Mouse (Mus musculus) B cell, adult (primary cell): ENCODE data around the gene Gm35315. TPM values are rescaled to one million over a fixed set of nuclear protein-coding genes. Genes with fewer than 3 reads are reported as not detected.

Experiments used
- total RNA-seq: library from RNA; stranded (reverse); gene quantifications from 4 replicates; pipeline ENCODE4 v1.2.4, GENCODE M21; 2023; ENCODE audit not compliant: inconsistent age

Gene Gm35315
- 0.38 to 1.3 TPM (median 0.81 TPM) in 4 replicates for total RNA-seq

GRCm38 (mm10) chr5:110094030-110094846 lies at the start of gene Gm35315:
Gene Gm35315, minus strand, starts transcription at chr5:110094420.

GRCm38 (mm10) chr5:110135293-110136086 lies 41.3 kb upstream of the Gm35315 start, which contains the start of gene Chfr:
Gene Chfr, plus strand, starts transcription at chr5:110135842.

GRCm38 (mm10) chr5:110109991-110110441 lies 15.8 kb upstream of the Gm35315 start, which contains the start of gene Zfp605:
Gene Zfp605, plus strand, starts transcription at chr5:110110092.

GRCm38 (mm10) chr5:110107581-110108304 lies 13.5 kb upstream of the Gm35315 start, which contains the start of gene Gtpbp6:
Gene Gtpbp6, minus strand, starts transcription at chr5:110108197.

GRCm38 (mm10) chr5:110099656-110100580 lies 5.7 kb upstream of the Gm35315 start, which contains the start of gene Plcxd1:
Gene Plcxd1, plus strand, starts transcription at chr5:110099969.

GRCm38 (mm10) chr5:110072413-110072812 lies 21.8 kb downstream of the Gm35315 start, which contains the start of gene Gm17655:
Gene Gm17655, minus strand, starts transcription at chr5:110072513.

Other genes with a start within 250 kb of the Gm35315 start
- gene Gm15446, start 171.0 kb downstream of the Gm35315 start, total RNA-seq, result 26.0 to 33.7 TPM (median 28.0 TPM) in 4 replicates
- 37.4 to 55.3 TPM (median 42.9 TPM) in 4 replicates for gene Zfp932, start 97.9 kb downstream of the Gm35315 start, total RNA-seq
- 4.7 to 18.3 TPM (median 11.5 TPM) in 4 replicates for gene Gm17655, start 21.9 kb downstream of the Gm35315 start, total RNA-seq
- gene Plcxd1, start 5.5 kb upstream of the Gm35315 start, total RNA-seq, result 2.0 to 4.2 TPM (median 3.2 TPM) in 4 replicates
- 122 to 151 TPM (median 127 TPM) in 4 replicates for gene Gtpbp6, start 13.8 kb upstream of the Gm35315 start, total RNA-seq
- 7.6 to 11.5 TPM (median 8.3 TPM) in 4 replicates for gene Zfp605, start 15.7 kb upstream of the Gm35315 start, total RNA-seq
- 85.7 to 101 TPM (median 90.3 TPM) in 4 replicates for gene Chfr, start 41.4 kb upstream of the Gm35315 start, total RNA-seq
- 36.8 to 40.7 TPM (median 38.5 TPM) in 4 replicates for gene Golga3, start 82.3 kb upstream of the Gm35315 start, total RNA-seq
- 77.8 to 93.6 TPM (median 85.4 TPM) in 4 replicates for gene Ankle2, start 136.6 kb upstream of the Gm35315 start, total RNA-seq
- gene Pgam5, start 175.5 kb upstream of the Gm35315 start, total RNA-seq, result 32.8 to 39.9 TPM (median 37.1 TPM) in 4 replicates
- gene Pxmp2, start 191.8 kb upstream of the Gm35315 start, total RNA-seq, result 0.69 to 2.7 TPM (median 1.2 TPM) in 4 replicates
- gene Pole, start 191.9 kb upstream of the Gm35315 start, total RNA-seq, result 6.8 to 12.2 TPM (median 8.9 TPM) in 4 replicates
- gene P2rx2, start 248.8 kb upstream of the Gm35315 start, total RNA-seq, result 0.32 TPM in 1 of 4 replicates, not detected in the others